Mouse (Mus musculus): ENCODE results near the gene 3110070M22Rik.

DNA sequence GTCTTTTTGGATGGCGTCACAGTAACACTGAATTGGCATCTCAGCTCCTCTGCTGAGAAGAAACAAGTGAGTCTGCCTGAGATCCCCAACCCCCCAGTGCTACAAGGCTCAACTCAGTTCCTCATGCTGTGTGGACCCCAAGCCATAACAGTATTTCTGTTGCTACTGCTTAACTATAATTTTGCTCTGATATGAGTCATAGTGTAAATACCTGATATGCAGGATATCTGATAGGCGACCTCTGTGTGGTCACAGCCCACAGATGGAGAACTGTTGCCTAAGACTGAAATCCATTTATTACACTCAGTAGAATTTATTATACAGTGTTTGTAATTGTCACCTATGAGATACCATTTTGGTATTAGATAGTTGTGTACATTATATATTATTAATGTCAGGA lies 10.4 kb downstream of the 3110070M22Rik start:
- no peak for TF ChIP-seq CTCF (IDR thresholded peaks at IDR 0.05; ENCODE audit: low read depth, low read length)
- no peak for TF ChIP-seq GATA1 (IDR thresholded peaks at IDR 0.05; ENCODE audit: borderline replicate concordance, low read length)
- TF ChIP-seq TAL1 (conservative IDR thresholded peaks at IDR 0.05; ENCODE audit: low read depth, low read length) = no peak
- no peak for TF ChIP-seq GATA2 (IDR thresholded peaks at IDR 0.05; ENCODE audit: borderline replicate concordance, low read depth, low read length)
- no peak for TF ChIP-seq POLR2AphosphoS5 (IDR thresholded peaks at IDR 0.05; ENCODE audit: insufficient replicate concordance, low read depth, low read length)
